Mouse (Mus musculus) kidney, adult 11 months (tissue): Measurements from ENCODE around the gene Trnp1.

Experiments
- DNase-seq: peaks from one replicate; pipeline ENCODE4 v3.0.0; 2022

Trnp1 gene

GRCm38 (mm10) chr4:133498160-133498724 is at the start of gene Trnp1:
Gene Trnp1 (minus strand): TSS chr4:133498550.
- DNase-seq, result no peak

- peak; percentile 98 for DNase-seq
Observed at GRCm38 (mm10) chr4:133545272-133546231, 47.2 kb upstream of the Trnp1 start, which contains the start of gene Nudc. Gene Nudc (minus strand): TSS chr4:133545996.

- no peak for DNase-seq
Observed at GRCm38 (mm10) chr4:133536652-133537051, 38.3 kb upstream of the Trnp1 start.

GRCm38 (mm10) chr4:133536081-133536480 is 37.7 kb upstream of the Trnp1 start:
- DNase-seq, result no peak

GRCm38 (mm10) chr4:133532777-133533176 is 34.4 kb upstream of the Trnp1 start:
- no peak for DNase-seq

GRCm38 (mm10) chr4:133527788-133528187 is 29.4 kb upstream of the Trnp1 start:
- DNase-seq, result no peak

GRCm38 (mm10) chr4:133521502-133521901 is 23.2 kb upstream of the Trnp1 start:
- DNase-seq, result no peak

- DNase-seq, result no peak
Observed at GRCm38 (mm10) chr4:133519369-133519665, 21.0 kb upstream of the Trnp1 start.

- peak; percentile 86 for DNase-seq
Observed at GRCm38 (mm10) chr4:133518601-133519368, 20.4 kb upstream of the Trnp1 start, which contains the start of gene Kdf1. Gene Kdf1 (plus strand): TSS chr4:133518963.

GRCm38 (mm10) chr4:133512972-133513371 is 14.6 kb upstream of the Trnp1 start:
- peak; percentile 81 for DNase-seq

- DNase-seq, result peak; percentile 57
Observed at GRCm38 (mm10) chr4:133512511-133512910, 14.2 kb upstream of the Trnp1 start.

- no peak for DNase-seq
Observed at GRCm38 (mm10) chr4:133511050-133511449, 12.7 kb upstream of the Trnp1 start.

GRCm38 (mm10) chr4:133508990-133509389 is 10.6 kb upstream of the Trnp1 start:
- DNase-seq, result no peak

- no peak for DNase-seq
Observed at GRCm38 (mm10) chr4:133506573-133506972, 8.2 kb upstream of the Trnp1 start.

- DNase-seq, result no peak
Observed at GRCm38 (mm10) chr4:133504755-133505485, 6.6 kb upstream of the Trnp1 start.

- DNase-seq, result no peak
Observed at GRCm38 (mm10) chr4:133504300-133504699, 6.0 kb upstream of the Trnp1 start.

- DNase-seq, result no peak
Observed at GRCm38 (mm10) chr4:133501514-133501913, 3.2 kb upstream of the Trnp1 start.

GRCm38 (mm10) chr4:133497461-133498159 is 740 bp downstream of the Trnp1 start:
- DNase-seq, result no peak

- no peak for DNase-seq
Observed at GRCm38 (mm10) chr4:133496738-133497445, 1.5 kb downstream of the Trnp1 start.

- DNase-seq, result no peak
Observed at GRCm38 (mm10) chr4:133495711-133496110, 2.6 kb downstream of the Trnp1 start.

GRCm38 (mm10) chr4:133494867-133495266 is 3.5 kb downstream of the Trnp1 start:
- peak; percentile 16 for DNase-seq
